8 mouse cellular contexts compared by ENCODE assay signal in the genomic region with DNA sequence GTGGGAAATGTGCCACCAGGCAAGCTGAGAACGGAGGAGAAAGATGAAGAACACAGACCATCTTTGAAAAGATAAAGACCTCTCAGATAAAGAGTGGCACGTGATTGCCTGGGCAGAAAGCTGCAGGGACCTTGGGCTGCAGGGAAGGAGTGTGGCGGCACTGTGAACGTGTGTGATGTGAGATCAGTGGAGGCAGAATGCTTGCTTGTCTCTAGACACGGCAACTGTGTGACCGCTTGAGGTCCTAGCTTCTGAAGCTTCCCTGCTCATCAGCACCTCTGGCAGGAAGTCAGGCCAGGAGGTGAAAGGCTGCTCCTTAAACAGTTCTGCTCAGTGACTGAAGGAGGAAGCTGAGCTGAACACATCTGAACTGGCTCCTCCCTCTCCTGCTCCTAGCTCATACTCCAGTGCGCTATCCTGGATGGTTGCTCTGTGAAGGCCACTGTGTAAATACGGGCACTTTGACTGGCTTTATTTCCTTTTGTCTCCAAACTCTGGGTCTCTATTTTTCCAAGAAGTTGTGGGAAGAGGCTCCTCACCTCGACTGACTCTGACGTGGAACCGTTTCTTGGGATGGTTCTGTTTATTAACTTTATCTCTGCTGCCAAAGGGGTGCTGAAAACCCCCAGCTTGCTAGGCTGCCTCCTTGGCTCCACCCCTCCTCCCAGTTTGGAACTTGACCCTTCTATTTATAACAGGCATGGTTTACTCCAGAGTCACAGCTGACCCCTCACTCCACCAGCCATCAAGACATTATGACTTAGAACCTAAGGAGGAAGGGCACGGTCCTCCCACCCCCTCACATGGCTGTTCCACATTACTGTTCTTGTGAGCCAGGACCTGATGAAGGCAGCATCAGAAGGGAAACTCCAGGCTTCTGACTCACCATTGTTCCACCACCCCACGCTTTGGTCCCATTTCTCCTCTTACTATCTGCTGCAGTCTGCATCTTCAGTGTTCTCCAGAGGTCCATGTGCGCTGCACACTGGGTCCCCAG.
DNase-seq lines count a peak whose midpoint lies in the region; ATAC-seq and TF ChIP-seq lines count a peak whose summit lies in the region.

No protein-coding gene starts in this region.

- peak overlapping the region; percentile 38; the same call in 1 of the 2 replicates for H3K27ac ChIP-seq in lung, embryonic 15.5 days
- peak overlapping the region; percentile 92 for H3K27ac ChIP-seq in embryonic fibroblast, embryonic 13.5 days (ENCODE audit: insufficient read depth, low read length)
- 0 out of 2 replicates have a peak overlapping the region, but pooled peaks have one; percentile 1 for H3K27ac ChIP-seq in small intestine, adult 2 months (ENCODE audit: insufficient read depth, low read depth, low read length)

- TF ChIP-seq POLR2A in embryonic fibroblast, embryonic 13.5 days (IDR thresholded peaks at IDR 0.05; ENCODE audit: low read depth, low read length) = no peak
- TF ChIP-seq POLR2A in small intestine, adult 2 months (IDR thresholded peaks at IDR 0.05; ENCODE audit: low read depth, low read length) = no peak

- H3K36me3 ChIP-seq in lung, embryonic 15.5 days = no peaks in the 10 kb centered on the region
- no peaks in the 10 kb centered on the region for H3K36me3 ChIP-seq in small intestine, adult 2 months (ENCODE audit: control insufficient read depth, insufficient read depth, low read length)

- 21% methylated on average over 14 of the region's 14 CpGs for WGBS in lung, embryonic 15.5 days
- 25% methylated on average over 14 of the region's 14 CpGs for WGBS in small intestine, adult 2 months

- H3K4me1 ChIP-seq in lung, embryonic 15.5 days = peaks cover 51% of the 10 kb centered on the region
- peaks cover 11% of the 10 kb centered on the region for H3K4me1 ChIP-seq in embryonic fibroblast, embryonic 13.5 days (ENCODE audit: control insufficient read depth, insufficient read depth, low read length)
- no peaks in the 10 kb centered on the region for H3K4me1 ChIP-seq in small intestine, adult 2 months (ENCODE audit: control insufficient read depth, insufficient read depth, insufficient read length, low read length)

- no peak overlapping the region for H3K4me3 ChIP-seq in lung, embryonic 15.5 days
- H3K4me3 ChIP-seq in embryonic fibroblast, embryonic 13.5 days (ENCODE audit: insufficient read depth, low read length) = no peak overlapping the region
- H3K4me3 ChIP-seq in small intestine, adult 2 months (ENCODE audit: low read depth, low read length) = no peak overlapping the region

- H3K9ac ChIP-seq in lung, embryonic 15.5 days = no peak overlapping the region

- no peaks in the 10 kb centered on the region for H3K27me3 ChIP-seq in lung, embryonic 15.5 days
- H3K27me3 ChIP-seq in small intestine, adult 2 months (ENCODE audit: control insufficient read depth, insufficient read depth, low read length) = no peaks in the 10 kb centered on the region

- ATAC-seq in lung, embryonic 15.5 days (ENCODE audit: borderline replicate concordance, extremely low read depth, low FRiP score, low TSS enrichment) = peak; percentile 77; the same call in 1 of the 2 replicates

- no peaks in the 10 kb centered on the region for H3K9me3 ChIP-seq in lung, embryonic 15.5 days

- DNase-seq in lung, adult 18-20 months = no peak
- DNase-seq in kidney, postnatal 4 days = peak; percentile 37 to 67
- DNase-seq in frontal cortex, postnatal 10 days (ENCODE audit: low spot score in 2 of 2) = no peak
- no peak for DNase-seq in adrenal gland, postnatal 10 days
- no peak for DNase-seq in layer of hippocampus, adult 9-11 months

- TF ChIP-seq CTCF in embryonic fibroblast, embryonic 13.5 days (IDR thresholded peaks at IDR 0.05; ENCODE audit: borderline replicate concordance, insufficient read depth, low read length) = no peak
- TF ChIP-seq CTCF in small intestine, adult 2 months (IDR thresholded peaks at IDR 0.05; ENCODE audit: extremely low read depth, insufficient read length, insufficient replicate concordance, low read depth, low read length) = no peak

- no peak overlapping the region; the same call in 1 of the 2 replicates for H3K4me2 ChIP-seq in lung, embryonic 15.5 days

Comparison
In these comparisons a context has a peak if more than half of its experiments do, and no peak if none do; other contexts are left out.
1. H3K27ac ChIP-seq: peak in every context shown above with its lines; median percentile 92 in embryonic fibroblast, embryonic 13.5 days; 38 in lung, embryonic 15.5 days; 1 in small intestine, adult 2 months.
2. DNase-seq: peak in kidney, postnatal 4 days (2 of 2); none in lung, adult 18-20 months (0 of 2), frontal cortex, postnatal 10 days (0 of 2), adrenal gland, postnatal 10 days (single experiment) and layer of hippocampus, adult 9-11 months (single experiment).